Mouse (Mus musculus) testis, adult 2 months (tissue): ENCODE data around the gene Pdia5.

Experiments used
- CTCF ChIP-seq: fragments of 200-500 bp; IDR thresholded peaks from 2 replicates; pipeline ENCODE4 v1.5.1; 2012; ENCODE audit warnings: low read depth, mild to moderate bottlenecking, inconsistent platforms, low read length, moderate library complexity; ENCODE audit not compliant: control insufficient read depth, insufficient read depth, insufficient replicate concordance
- POLR2A ChIP-seq: fragments of 200-500 bp; IDR thresholded peaks from 2 replicates; pipeline ENCODE4 v1.6.1; 2012; ENCODE audit warnings: low read depth, mild to moderate bottlenecking, inconsistent platforms, low read length, moderate library complexity; ENCODE audit not compliant: control insufficient read depth

- TF ChIP-seq CTCF, result no peak
- no peak for TF ChIP-seq POLR2A
These were observed 47.0 kb upstream of the Pdia5 start for GRCm38 (mm10) chr16:35537651-35538050.
